Mouse (Mus musculus): ENCODE data around the gene Gm2a. TPM values are rescaled to one million over a fixed set of nuclear protein-coding genes. Genes with fewer than 3 reads are reported as not detected.

The Gm2a gene
- polyA plus RNA-seq, 1 experiment, result 20.8 TPM

- no peak for TF ChIP-seq POLR2A (IDR thresholded peaks at IDR 0.05; ENCODE audit: borderline replicate concordance, control insufficient read depth, low read depth, low read length)
- TF ChIP-seq CTCF (IDR thresholded peaks at IDR 0.05; ENCODE audit: control insufficient read depth, insufficient read depth, low read length), result no peak
- Histone ChIP-seq H3K27ac (ENCODE audit: control insufficient read depth, insufficient read depth, low read depth, low read length, poor library complexity) (no peak overlapping the region), H3K4me1 (ENCODE audit: control insufficient read depth, insufficient read depth, low read length) (peaks cover 2% of the 10 kb centered on the region; the same call in 1 of the 2 replicates), H3K4me3 (replicated peaks; ENCODE audit: control insufficient read depth, low read depth, low read length) (peak overlapping the region; percentile 48)
- 64% methylated on average over 8 of the region's 8 CpGs for WGBS
Measured at GRCm38 (mm10) chr11:55099019-55099771, 1.3 kb downstream of the Gm2a start.

GRCm38 (mm10) chr11:55099868-55100267 lies 2.0 kb downstream of the Gm2a start:
- Histone ChIP-seq H3K4me3 (replicated peaks; ENCODE audit: control insufficient read depth, low read depth, low read length) (peak overlapping the region; percentile 2), H3K27ac (ENCODE audit: control insufficient read depth, insufficient read depth, low read depth, low read length, poor library complexity) (peak overlapping the region; percentile 9; the same call in 1 of the 2 replicates), H3K4me1 (ENCODE audit: control insufficient read depth, insufficient read depth, low read length) (peaks cover 2% of the 10 kb centered on the region; the same call in 1 of the 2 replicates)
- 7% methylated on average over 4 of the region's 4 CpGs for WGBS
- TF ChIP-seq POLR2A (IDR thresholded peaks at IDR 0.05; ENCODE audit: borderline replicate concordance, control insufficient read depth, low read depth, low read length) (no peak), CTCF (IDR thresholded peaks at IDR 0.05; ENCODE audit: control insufficient read depth, insufficient read depth, low read length) (no peak)

- Histone ChIP-seq H3K27ac (ENCODE audit: control insufficient read depth, insufficient read depth, low read depth, low read length, poor library complexity) (no peak overlapping the region), H3K4me1 (ENCODE audit: control insufficient read depth, insufficient read depth, low read length) (peaks cover 8% of the 10 kb centered on the region; the same call in 1 of the 2 replicates), H3K4me3 (replicated peaks; ENCODE audit: control insufficient read depth, low read depth, low read length) (no peak overlapping the region)
- 68% methylated on average over 3 of the region's 3 CpGs for WGBS
- TF ChIP-seq POLR2A (IDR thresholded peaks at IDR 0.05; ENCODE audit: borderline replicate concordance, control insufficient read depth, low read depth, low read length), result no peak
- no peak for TF ChIP-seq CTCF (IDR thresholded peaks at IDR 0.05; ENCODE audit: control insufficient read depth, insufficient read depth, low read length)
Measured at GRCm38 (mm10) chr11:55102015-55102414, 4.1 kb downstream of the Gm2a start.

GRCm38 (mm10) chr11:55103229-55103628 lies 5.3 kb downstream of the Gm2a start:
- no peak overlapping the region for H3K27ac ChIP-seq (ENCODE audit: control insufficient read depth, insufficient read depth, low read depth, low read length, poor library complexity)
- H3K4me3 ChIP-seq (replicated peaks; ENCODE audit: control insufficient read depth, low read depth, low read length), result no peak overlapping the region
- WGBS, result 83% methylated on average over 3 of the region's 3 CpGs
- TF ChIP-seq CTCF (IDR thresholded peaks at IDR 0.05; ENCODE audit: control insufficient read depth, insufficient read depth, low read length) (no peak), POLR2A (IDR thresholded peaks at IDR 0.05; ENCODE audit: borderline replicate concordance, control insufficient read depth, low read depth, low read length) (no peak)
- H3K4me1 ChIP-seq (ENCODE audit: control insufficient read depth, insufficient read depth, low read length), result peaks cover 9% of the 10 kb centered on the region; the same call in 1 of the 2 replicates

GRCm38 (mm10) chr11:55105389-55105788 lies 7.5 kb downstream of the Gm2a start:
- Histone ChIP-seq H3K27ac (ENCODE audit: control insufficient read depth, insufficient read depth, low read depth, low read length, poor library complexity) (no peak overlapping the region), H3K4me3 (replicated peaks; ENCODE audit: control insufficient read depth, low read depth, low read length) (no peak overlapping the region), H3K4me1 (ENCODE audit: control insufficient read depth, insufficient read depth, low read length) (peaks cover 6% of the 10 kb centered on the region; the same call in 1 of the 2 replicates)
- WGBS, result 57% methylated on average over 4 of the region's 4 CpGs
- TF ChIP-seq POLR2A (IDR thresholded peaks at IDR 0.05; ENCODE audit: borderline replicate concordance, control insufficient read depth, low read depth, low read length), result no peak

GRCm38 (mm10) chr11:55106636-55107035 lies 8.7 kb downstream of the Gm2a start:
- peak overlapping the region; percentile 44 for H3K27ac ChIP-seq (ENCODE audit: control insufficient read depth, insufficient read depth, low read depth, low read length, poor library complexity)
- TF ChIP-seq CTCF (IDR thresholded peaks at IDR 0.05; ENCODE audit: control insufficient read depth, insufficient read depth, low read length) (no peak), POLR2A (IDR thresholded peaks at IDR 0.05; ENCODE audit: borderline replicate concordance, control insufficient read depth, low read depth, low read length) (no peak)
- peaks cover 6% of the 10 kb centered on the region; the same call in 1 of the 2 replicates for H3K4me1 ChIP-seq (ENCODE audit: control insufficient read depth, insufficient read depth, low read length)
- H3K4me3 ChIP-seq (replicated peaks; ENCODE audit: control insufficient read depth, low read depth, low read length), result no peak overlapping the region
- WGBS, result 14% methylated on average over 1 of the region's 1 CpGs

- Histone ChIP-seq H3K4me1 (ENCODE audit: control insufficient read depth, insufficient read depth, low read length) (peaks cover 9% of the 10 kb centered on the region; the same call in 1 of the 2 replicates), H3K27ac (ENCODE audit: control insufficient read depth, insufficient read depth, low read depth, low read length, poor library complexity) (no peak overlapping the region), H3K4me3 (replicated peaks; ENCODE audit: control insufficient read depth, low read depth, low read length) (no peak overlapping the region)
- 84% methylated on average over 7 of the region's 7 CpGs for WGBS
- TF ChIP-seq CTCF (IDR thresholded peaks at IDR 0.05; ENCODE audit: control insufficient read depth, insufficient read depth, low read length) (no peak), POLR2A (IDR thresholded peaks at IDR 0.05; ENCODE audit: borderline replicate concordance, control insufficient read depth, low read depth, low read length) (no peak)
Measured at GRCm38 (mm10) chr11:55109521-55110300, 11.8 kb downstream of the Gm2a start.

GRCm38 (mm10) chr11:55110566-55111169 lies 12.8 kb downstream of the Gm2a start:
- Histone ChIP-seq H3K4me1 (ENCODE audit: control insufficient read depth, insufficient read depth, low read length) (peaks cover 9% of the 10 kb centered on the region; the same call in 1 of the 2 replicates), H3K27ac (ENCODE audit: control insufficient read depth, insufficient read depth, low read depth, low read length, poor library complexity) (no peak overlapping the region), H3K4me3 (replicated peaks; ENCODE audit: control insufficient read depth, low read depth, low read length) (no peak overlapping the region)
- 76% methylated on average over 7 of the region's 7 CpGs for WGBS
- no peak for TF ChIP-seq POLR2A (IDR thresholded peaks at IDR 0.05; ENCODE audit: borderline replicate concordance, control insufficient read depth, low read depth, low read length)

All from bone marrow, adult 2 months (tissue).